Mouse (Mus musculus) G1E-ER4 (cell line): ENCODE data around the gene Agpat4. TPM values are rescaled to one million over a fixed set of nuclear protein-coding genes. Genes with fewer than 3 reads are reported as not detected.
A peak's percentile ranks its signal among the peaks of the same experiment; 100 is the strongest.

Experiments used
- GATA1 ChIP-seq: IDR thresholded peaks from one replicate; pipeline ENCODE4 v1.8.0; 2012; ENCODE audit warnings: low read length, inconsistent platforms
- polyA plus RNA-seq: library from polyadenylated mRNA; stranded (reverse); fragments of >175 nt; gene quantifications from 2 replicates; pipeline ENCODE4 v1.2.3, GENCODE M21; 2012

The Agpat4 gene
- polyA plus RNA-seq, 1 experiment: 5.1 TPM

GRCm38 (mm10) chr17:12195604-12196003 lies 77.1 kb downstream of the Agpat4 start:
- TF ChIP-seq GATA1: no peak

- no peak for TF ChIP-seq GATA1
These were observed 81.4 kb downstream of the Agpat4 start for GRCm38 (mm10) chr17:12199933-12200332.

- no peak for TF ChIP-seq GATA1
These were observed 82.6 kb downstream of the Agpat4 start for GRCm38 (mm10) chr17:12201086-12201485.

GRCm38 (mm10) chr17:12203414-12203897 lies 85.0 kb downstream of the Agpat4 start:
- no peak for TF ChIP-seq GATA1

DNA sequence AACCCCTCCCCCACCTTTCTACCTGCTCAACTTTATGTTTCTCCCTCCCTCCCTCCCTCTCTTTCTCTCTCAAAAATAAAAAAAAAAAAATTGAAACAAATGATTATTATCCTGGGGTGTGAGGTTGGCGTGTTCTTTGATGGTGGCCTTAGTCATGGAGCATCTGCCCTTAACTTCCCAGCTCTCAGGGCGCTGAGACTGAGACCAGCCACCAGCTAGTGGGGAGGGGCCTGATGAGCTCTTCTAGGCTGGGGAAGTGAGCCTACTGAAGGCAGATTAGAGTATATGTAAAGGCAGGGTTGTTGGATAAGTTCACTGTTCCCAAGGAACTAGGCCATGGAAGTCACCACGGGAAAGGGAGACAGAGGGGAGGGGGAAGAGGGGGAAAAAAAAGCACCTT lies 85.7 kb downstream of the Agpat4 start:
- TF ChIP-seq GATA1: no peak

DNA sequence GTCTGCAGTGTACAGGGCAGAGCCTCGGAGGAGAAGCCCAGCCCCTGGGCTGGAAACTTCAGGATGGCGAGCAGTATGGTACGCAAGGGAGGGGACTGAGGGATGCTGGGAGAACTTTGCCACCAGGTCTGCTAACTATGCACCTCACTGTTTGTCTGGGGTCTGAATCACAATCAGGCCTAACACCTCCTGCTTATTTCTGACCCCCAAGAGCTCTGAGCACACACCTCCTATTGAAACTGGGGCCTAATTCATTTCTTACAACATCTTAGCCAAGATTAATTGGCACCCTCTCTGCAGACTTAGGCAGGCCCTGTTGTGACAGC lies 86.1 kb downstream of the Agpat4 start:
- peak; percentile 52 for TF ChIP-seq GATA1

GRCm38 (mm10) chr17:12205015-12205693 lies 86.7 kb downstream of the Agpat4 start:
- TF ChIP-seq GATA1: no peak

DNA sequence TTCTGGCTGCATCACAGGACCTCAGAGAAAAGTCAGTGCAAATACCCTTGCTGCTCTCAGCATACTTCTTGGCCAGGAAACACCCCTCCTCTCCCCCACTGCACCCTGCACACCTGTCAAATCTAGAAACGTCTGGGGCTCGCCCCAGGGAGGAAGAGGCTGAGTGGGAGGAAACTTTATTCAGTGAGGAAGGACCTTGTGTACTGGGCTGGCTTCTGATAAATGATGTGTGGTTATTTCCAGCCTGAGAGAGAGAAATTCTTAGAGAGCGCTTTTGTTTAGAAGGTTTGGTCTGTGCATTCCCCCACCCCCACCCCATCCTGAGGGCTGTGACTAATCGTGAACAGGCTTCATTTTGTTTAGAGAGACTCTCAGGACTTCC lies 87.2 kb downstream of the Agpat4 start:
- TF ChIP-seq GATA1: no peak

DNA sequence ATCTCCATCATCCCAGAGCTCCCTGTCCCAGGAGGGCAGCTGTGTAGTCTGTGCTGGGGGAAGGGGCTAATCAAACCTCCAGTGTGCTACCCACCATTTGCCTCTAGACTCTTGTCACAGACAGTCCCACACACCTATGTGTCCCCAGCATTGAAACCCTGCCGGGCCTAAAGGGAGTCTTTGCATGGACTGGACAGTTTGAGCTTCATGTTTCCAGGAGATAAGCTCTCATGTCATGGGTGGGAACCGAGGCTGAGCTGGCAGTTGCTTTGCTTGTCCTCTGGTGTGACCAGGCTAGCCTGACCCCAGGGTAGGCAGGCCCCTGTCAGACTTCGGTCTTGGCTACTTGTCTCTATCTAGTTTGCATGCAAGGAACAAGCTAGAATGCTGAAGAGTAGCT lies 87.7 kb downstream of the Agpat4 start:
- TF ChIP-seq GATA1: no peak

DNA sequence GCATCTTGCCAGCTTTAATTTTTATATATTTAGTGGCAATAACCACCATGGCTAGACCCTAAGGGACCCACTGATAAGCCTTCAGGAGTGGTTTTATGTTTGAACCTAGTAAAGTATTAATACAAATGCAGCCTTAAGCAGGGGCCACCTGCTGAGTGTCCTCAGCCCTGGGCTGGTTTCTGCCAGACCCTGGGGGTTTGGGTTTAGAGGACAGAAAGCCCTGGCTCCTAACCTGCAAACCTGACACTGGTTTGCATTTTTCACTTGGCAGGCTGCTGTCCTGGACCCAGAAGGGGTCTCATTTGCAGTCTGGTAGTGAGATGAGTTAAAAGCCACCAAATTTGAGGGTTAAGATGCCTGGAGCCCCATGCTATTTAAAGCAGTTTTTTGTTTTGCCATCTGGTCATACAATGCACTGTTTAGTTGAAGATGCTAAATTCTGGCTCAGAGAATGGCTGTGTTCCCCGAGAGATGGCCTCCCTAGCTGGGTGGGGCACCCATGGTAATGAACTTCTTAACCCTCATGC lies 88.6 kb downstream of the Agpat4 start:
- no peak for TF ChIP-seq GATA1

DNA sequence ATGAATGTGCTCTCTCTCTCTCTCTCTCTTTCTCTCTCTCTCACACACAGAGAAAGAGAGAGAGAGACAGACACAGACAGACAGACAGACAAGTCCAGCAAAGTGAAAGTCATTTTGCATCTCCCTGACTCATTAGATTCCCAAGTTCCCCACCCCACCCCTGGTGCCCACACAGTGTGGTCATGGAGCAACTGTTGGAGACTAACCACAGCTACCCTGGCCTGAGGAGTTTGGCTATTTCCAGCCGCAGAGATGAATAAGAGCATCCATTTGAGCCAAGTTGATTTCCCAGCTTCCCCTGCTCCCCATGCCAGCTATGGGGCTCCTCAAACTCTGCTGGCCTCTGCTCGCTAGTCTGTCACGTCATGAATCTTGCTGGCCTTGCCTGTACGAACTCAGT lies 91.0 kb downstream of the Agpat4 start:
- TF ChIP-seq GATA1: no peak

- TF ChIP-seq GATA1: no peak
These were observed 92.1 kb downstream of the Agpat4 start for GRCm38 (mm10) chr17:12210544-12211132.

- TF ChIP-seq GATA1: no peak
These were observed 93.4 kb downstream of the Agpat4 start for GRCm38 (mm10) chr17:12211890-12212289.

- TF ChIP-seq GATA1: no peak
These were observed 93.8 kb downstream of the Agpat4 start for GRCm38 (mm10) chr17:12212341-12212740.

DNA sequence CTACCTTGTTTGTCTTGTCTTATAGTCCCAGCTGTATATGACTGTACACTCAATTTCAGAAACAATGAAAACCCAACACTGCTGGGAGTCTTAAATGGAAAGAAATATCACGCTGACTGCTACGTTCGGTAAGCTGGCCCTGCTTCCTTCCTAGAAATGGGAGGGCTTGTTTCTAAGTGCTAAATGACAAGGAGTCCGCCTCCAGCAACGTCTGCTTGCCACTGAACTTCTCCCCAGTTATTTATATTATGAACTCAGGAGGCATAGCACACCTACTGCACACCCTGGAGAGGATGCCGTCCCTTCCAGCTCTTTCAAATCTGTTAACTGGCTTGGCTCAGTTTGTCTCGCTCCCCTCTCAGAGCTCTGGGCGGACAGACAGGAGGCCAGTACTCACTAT lies 94.9 kb downstream of the Agpat4 start:
- no peak for TF ChIP-seq GATA1

DNA sequence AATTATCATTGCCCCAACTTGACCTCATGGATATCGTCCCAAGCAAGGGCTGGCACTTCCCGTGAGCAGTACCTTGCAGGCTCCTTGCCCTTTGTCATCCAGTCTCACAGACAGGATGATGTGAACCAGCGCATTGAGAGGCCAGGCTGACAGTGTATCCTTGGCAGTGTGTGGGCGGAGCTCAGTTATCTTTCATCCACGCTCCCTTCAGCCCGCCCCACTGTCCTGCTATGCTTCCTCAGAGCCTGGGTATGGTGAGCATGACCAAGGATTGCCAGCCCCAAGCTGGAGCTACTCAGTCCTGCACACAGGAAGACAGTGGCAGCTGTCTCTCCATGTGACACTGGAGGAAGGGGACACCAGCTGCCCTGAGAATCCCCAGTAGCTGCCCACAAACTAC lies 97.7 kb downstream of the Agpat4 start:
- TF ChIP-seq GATA1: no peak

- no peak for TF ChIP-seq GATA1
These were observed 103.4 kb downstream of the Agpat4 start for GRCm38 (mm10) chr17:12221926-12222325.
